Mouse (Mus musculus) forebrain, embryonic 12.5 days (tissue): ENCODE data around the gene Usp22. TPM values are rescaled to one million over a fixed set of nuclear protein-coding genes. Genes with fewer than 3 reads are reported as not detected.
"Not testable (repeated sequence)": the region's sequence is repeated elsewhere in the genome, so short reads cannot be mapped to it uniquely, and the experiment has no call there.

Experiments
- ATAC-seq: fragments of 200-750 bp; cut with Nextera tagmentation; 2 replicates; pipeline ENCODE4 v1.8.0; 2017; ENCODE audit warnings: moderate TSS enrichment; ENCODE audit not compliant: low FRiP score
- H3K27ac ChIP-seq: fragments of 300-500 bp; sonication (generic); 2 replicates; pipeline ENCODE4 v1.5.1; 2016; ENCODE audit warnings: mild to moderate bottlenecking
- H3K27me3 ChIP-seq: fragments of 300-500 bp; sonication (generic); 2 replicates; pipeline ENCODE4 v1.6.1; 2016; ENCODE audit warnings: mild to moderate bottlenecking
- H3K36me3 ChIP-seq: fragments of 300-500 bp; sonication (generic); replicated peaks from 2 replicates; pipeline ENCODE4 v1.6.1; 2016; ENCODE audit warnings: mild to moderate bottlenecking
- H3K4me1 ChIP-seq: fragments of 300-500 bp; sonication (generic); 2 replicates; pipeline ENCODE4 v1.6.1; 2016
- H3K4me2 ChIP-seq: fragments of 300-500 bp; sonication (generic); 2 replicates; pipeline ENCODE4 v1.6.1; 2016; ENCODE audit warnings: mild to moderate bottlenecking, moderate library complexity
- H3K4me3 ChIP-seq: fragments of 300-500 bp; sonication (generic); replicated peaks from 2 replicates; pipeline ENCODE4 v1.5.1; 2016; ENCODE audit warnings: mild to moderate bottlenecking
- H3K9ac ChIP-seq: fragments of 300-500 bp; sonication (generic); 2 replicates; pipeline ENCODE4 v1.6.1; 2016; ENCODE audit warnings: mild to moderate bottlenecking
- H3K9me3 ChIP-seq: fragments of 300-500 bp; sonication (generic); 2 replicates; pipeline ENCODE4 v1.6.1; 2016
- WGBS: fragments of 180-500 bp; shearing (Covaris S2); methylation state at CpG from one replicate; pipeline ENCODE4 v1.1.7; 2016; 5-methylcytosine and 5-hydroxymethylcytosine counted together
- polyA plus RNA-seq: library from polyadenylated mRNA; unstranded; fragments of >200 nt; fragmentation: Nextera tagmentation; extraction: Ambion mirVana; gene quantifications from 2 replicates; pipeline ENCODE4 v1.2.1, GENCODE M21; 2016

Usp22 gene
- polyA plus RNA-seq, 1 experiment from 2014 or later, result 305 TPM

- Histone ChIP-seq H3K4me3 (no peak overlapping the region), H3K4me2 (no peak overlapping the region), H3K27me3 (0 out of 2 replicates have a peak, but pooled peaks cover 2% of the 10 kb centered on the region), H3K27ac (no peak overlapping the region), H3K4me1 (no peaks in the 10 kb centered on the region), H3K9ac (no peak overlapping the region), H3K9me3 (no peaks in the 10 kb centered on the region), H3K36me3 (no peaks in the 10 kb centered on the region)
- no peak for ATAC-seq
- WGBS, result 78% methylated on average over 2 of the region's 2 CpGs
Measured at GRCm38 (mm10) chr11:61202810-61203209, 28.0 kb upstream of the Usp22 start.

- H3K27me3 ChIP-seq, result 0 out of 2 replicates have a peak, but pooled peaks cover 2% of the 10 kb centered on the region
- H3K9me3 ChIP-seq, result no peaks in the 10 kb centered on the region
- no peak overlapping the region for H3K4me3 ChIP-seq
- no peak overlapping the region for H3K9ac ChIP-seq
- no peaks in the 10 kb centered on the region for H3K36me3 ChIP-seq
- H3K4me2 ChIP-seq, result no peak overlapping the region
- H3K27ac ChIP-seq, result no peak overlapping the region
- 62% methylated on average over 6 of the region's 6 CpGs for WGBS
- no peaks in the 10 kb centered on the region for H3K4me1 ChIP-seq
- no peak for ATAC-seq
Measured at GRCm38 (mm10) chr11:61202186-61202585, 27.3 kb upstream of the Usp22 start.

- no peak for ATAC-seq
- no peaks in the 10 kb centered on the region for H3K36me3 ChIP-seq
- no peak overlapping the region for H3K4me2 ChIP-seq
- no peak overlapping the region for H3K9ac ChIP-seq
- no peaks in the 10 kb centered on the region for H3K4me1 ChIP-seq
- 0 out of 2 replicates have a peak, but pooled peaks cover 2% of the 10 kb centered on the region for H3K27me3 ChIP-seq
- no peaks in the 10 kb centered on the region for H3K9me3 ChIP-seq
- no peak overlapping the region for H3K4me3 ChIP-seq
- WGBS, result 70% methylated on average over 4 of the region's 4 CpGs
- H3K27ac ChIP-seq, result no peak overlapping the region
Measured at GRCm38 (mm10) chr11:61199620-61200362, 24.9 kb upstream of the Usp22 start.

- no peaks in the 10 kb centered on the region for H3K36me3 ChIP-seq
- no peak overlapping the region for H3K9ac ChIP-seq
- H3K4me3 ChIP-seq, result no peak overlapping the region
- H3K9me3 ChIP-seq, result no peaks in the 10 kb centered on the region
- H3K4me2 ChIP-seq, result no peak overlapping the region
- 0 out of 2 replicates have a peak, but pooled peaks cover 4% of the 10 kb centered on the region for H3K27me3 ChIP-seq
- ATAC-seq, result no peak
- H3K27ac ChIP-seq, result no peak overlapping the region
- no peaks in the 10 kb centered on the region for H3K4me1 ChIP-seq
Measured at GRCm38 (mm10) chr11:61197935-61198334, 23.1 kb upstream of the Usp22 start.

GRCm38 (mm10) chr11:61196616-61197353 lies 21.9 kb upstream of the Usp22 start:
- H3K9me3 ChIP-seq, result no peaks in the 10 kb centered on the region
- no peak overlapping the region for H3K4me3 ChIP-seq
- H3K36me3 ChIP-seq, result no peaks in the 10 kb centered on the region
- H3K4me1 ChIP-seq, result no peaks in the 10 kb centered on the region
- 0 out of 2 replicates have a peak, but pooled peaks cover 4% of the 10 kb centered on the region for H3K27me3 ChIP-seq
- no peak overlapping the region for H3K4me2 ChIP-seq
- H3K27ac ChIP-seq, result no peak overlapping the region
- ATAC-seq, result no peak
- H3K9ac ChIP-seq, result no peak overlapping the region
- WGBS, result 85% methylated on average over 14 of the region's 14 CpGs

- 0 out of 2 replicates have a peak, but pooled peaks cover 4% of the 10 kb centered on the region for H3K27me3 ChIP-seq
- no peaks in the 10 kb centered on the region for H3K36me3 ChIP-seq
- no peak overlapping the region for H3K27ac ChIP-seq
- H3K9me3 ChIP-seq, result no peaks in the 10 kb centered on the region
- 5% methylated on average over 9 of the region's 9 CpGs for WGBS
- H3K9ac ChIP-seq, result no peak overlapping the region
- no peaks in the 10 kb centered on the region for H3K4me1 ChIP-seq
- no peak overlapping the region for H3K4me3 ChIP-seq
- H3K4me2 ChIP-seq, result no peak overlapping the region
- ATAC-seq, result no peak
Measured at GRCm38 (mm10) chr11:61193392-61193791, 18.5 kb upstream of the Usp22 start.

- H3K4me1 ChIP-seq, result no peaks in the 10 kb centered on the region
- WGBS, result 95% methylated on average over 2 of the region's 2 CpGs
- H3K27ac ChIP-seq, result no peak overlapping the region
- no peaks in the 10 kb centered on the region for H3K36me3 ChIP-seq
- no peak overlapping the region for H3K4me2 ChIP-seq
- no peak overlapping the region for H3K9ac ChIP-seq
- H3K4me3 ChIP-seq, result no peak overlapping the region
- 0 out of 2 replicates have a peak, but pooled peaks cover 4% of the 10 kb centered on the region for H3K27me3 ChIP-seq
- no peak for ATAC-seq
- H3K9me3 ChIP-seq, result no peaks in the 10 kb centered on the region
Measured at GRCm38 (mm10) chr11:61192779-61193178, 17.9 kb upstream of the Usp22 start.

- H3K27ac ChIP-seq, H3K4me2 ChIP-seq, ATAC-seq, H3K4me3 ChIP-seq, H3K27me3 ChIP-seq, H3K9ac ChIP-seq, H3K4me1 ChIP-seq, H3K9me3 ChIP-seq, H3K36me3 ChIP-seq: not testable (repeated sequence)
- 87% methylated on average over 8 of the region's 10 CpGs for WGBS
Measured at GRCm38 (mm10) chr11:61192123-61192522, 17.3 kb upstream of the Usp22 start.

GRCm38 (mm10) chr11:61190776-61191175 lies 15.9 kb upstream of the Usp22 start:
- Histone ChIP-seq H3K36me3 (no peaks in the 10 kb centered on the region), H3K27ac (no peak overlapping the region), H3K9me3 (no peaks in the 10 kb centered on the region), H3K9ac (no peak overlapping the region), H3K4me3 (no peak overlapping the region), H3K4me2 (no peak overlapping the region), H3K27me3 (0 out of 2 replicates have a peak, but pooled peaks cover 4% of the 10 kb centered on the region), H3K4me1 (no peaks in the 10 kb centered on the region)
- no peak for ATAC-seq
- 65% methylated on average over 2 of the region's 2 CpGs for WGBS

- H3K27me3 ChIP-seq, result no peaks in the 10 kb centered on the region
- H3K4me1 ChIP-seq, result no peaks in the 10 kb centered on the region
- no peaks in the 10 kb centered on the region for H3K9me3 ChIP-seq
- no peaks in the 10 kb centered on the region for H3K36me3 ChIP-seq
- H3K4me3 ChIP-seq, result no peak overlapping the region
- H3K4me2 ChIP-seq, result no peak overlapping the region
- no peak overlapping the region for H3K27ac ChIP-seq
- ATAC-seq, result no peak
- H3K9ac ChIP-seq, result no peak overlapping the region
- WGBS, result 78% methylated on average over 1 of the region's 1 CpGs
Measured at GRCm38 (mm10) chr11:61183820-61184219, 9.0 kb upstream of the Usp22 start.

GRCm38 (mm10) chr11:61181624-61182023 lies 6.8 kb upstream of the Usp22 start:
- ATAC-seq, result no peak
- no peaks in the 10 kb centered on the region for H3K4me1 ChIP-seq

GRCm38 (mm10) chr11:61180361-61180760 lies 5.5 kb upstream of the Usp22 start:
- Histone ChIP-seq H3K27me3 (no peaks in the 10 kb centered on the region), H3K4me1 (no peaks in the 10 kb centered on the region), H3K4me2 (no peak overlapping the region), H3K4me3 (no peak overlapping the region), H3K27ac (no peak overlapping the region), H3K9ac (no peak overlapping the region), H3K9me3 (no peaks in the 10 kb centered on the region), H3K36me3 (no peaks in the 10 kb centered on the region)
- WGBS, result 93% methylated on average over 3 of the region's 3 CpGs
- no peak for ATAC-seq

More at GRCm38 (mm10) chr11:61181624-61182023, 6.8 kb upstream of the Usp22 start:
- Histone ChIP-seq H3K9ac (no peak overlapping the region), H3K9me3 (no peaks in the 10 kb centered on the region), H3K27ac (no peak overlapping the region), H3K27me3 (no peaks in the 10 kb centered on the region), H3K36me3 (no peaks in the 10 kb centered on the region), H3K4me3 (no peak overlapping the region), H3K4me2 (no peak overlapping the region)
